Mouse (Mus musculus) retina, adult 2 months (tissue): ENCODE measurements at regions not wholly inside any gene's neighbourhood (a gene's known extent, or its start where the extent isn't known, plus 50 kb on each side); places are given as distances from the start of the nearest gene placed in this dataset.

Source experiments
- DNase-seq: peaks from one replicate; pipeline ENCODE4 v3.0.0-alpha.2; 2012; ENCODE audit warnings: low read depth, low spot score

DNA sequence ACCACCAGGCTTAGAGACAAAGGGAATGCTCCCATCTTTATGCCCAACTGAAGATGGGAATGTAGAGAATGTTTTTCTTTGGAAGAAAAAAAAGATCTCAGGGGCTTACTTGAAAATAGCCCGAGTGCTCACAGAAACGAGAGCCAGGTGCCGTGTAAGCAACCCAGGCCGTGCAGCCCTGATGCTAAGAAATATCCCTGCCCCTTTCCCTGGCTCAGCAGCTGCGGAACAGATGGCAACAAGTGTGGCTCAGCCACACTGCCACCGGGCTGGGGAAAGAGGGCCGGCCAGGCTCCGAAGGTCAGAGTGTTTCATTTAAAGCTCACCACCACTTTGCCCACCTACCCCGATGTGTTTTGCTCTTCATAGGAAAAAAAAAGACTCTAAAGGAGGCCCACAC, 205.7 kb upstream of the Kbtbd8 start:
- no peak for DNase-seq

DNA sequence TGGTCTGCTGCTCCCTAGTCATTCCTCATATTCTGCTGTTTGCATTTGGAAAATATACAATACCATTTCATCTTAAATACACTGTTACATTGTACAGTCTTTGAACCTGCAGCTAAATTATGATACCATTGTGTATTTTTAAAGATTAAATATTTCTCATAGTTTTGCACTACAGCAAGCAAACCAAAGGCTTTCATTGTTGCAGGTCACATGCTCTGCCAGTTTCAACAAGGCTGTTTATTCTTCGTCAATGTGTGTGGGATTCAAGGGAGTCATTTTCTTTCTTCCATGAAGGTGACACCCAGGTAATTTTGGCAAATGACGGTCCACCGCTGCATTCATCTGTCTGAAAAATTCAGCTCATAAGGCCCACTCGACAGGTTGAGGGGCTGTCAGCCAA, 200.9 kb upstream of the Lrig1 start:
- DNase-seq = no peak

DNA sequence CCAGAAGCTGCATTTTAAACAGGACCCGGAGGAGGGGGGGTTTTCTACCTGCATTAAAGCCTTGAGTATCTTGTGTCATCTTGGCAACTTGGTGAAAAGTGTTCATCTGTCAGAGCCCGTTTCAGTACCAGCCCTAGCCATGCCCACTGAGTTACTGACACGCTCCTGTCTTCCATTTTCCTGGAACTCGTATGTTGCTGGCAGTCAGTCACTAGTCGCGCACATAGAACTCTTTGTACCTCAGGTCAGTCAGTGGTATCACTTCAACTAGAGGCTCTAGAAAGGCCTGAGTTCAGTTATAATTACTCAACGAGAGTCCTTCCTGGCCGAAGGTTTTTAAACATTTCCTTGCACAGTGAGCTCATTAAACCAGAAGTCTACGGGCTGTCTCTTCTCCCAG, 198.9 kb upstream of the Lrig1 start:
- no peak for DNase-seq

DNA sequence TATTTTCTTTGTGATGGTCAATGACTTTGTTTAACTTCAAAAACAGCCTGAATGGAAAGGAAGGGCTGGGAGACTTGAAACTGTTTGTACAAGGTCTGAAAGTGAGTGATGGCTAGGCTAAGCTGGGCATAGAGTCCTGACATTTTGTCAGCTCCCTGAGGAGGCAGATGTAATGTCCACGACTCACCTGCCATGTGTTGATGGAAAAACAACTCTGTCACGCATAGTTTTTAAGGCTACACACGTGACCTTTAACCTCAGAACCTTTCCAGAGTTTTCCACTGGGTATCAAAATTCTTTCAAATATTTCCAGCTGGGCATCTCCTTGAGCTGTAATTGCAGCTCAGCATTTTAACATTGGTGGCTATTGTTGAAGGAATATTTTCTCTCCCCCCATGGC, 190.2 kb upstream of the Lrig1 start:
- DNase-seq = no peak

DNA sequence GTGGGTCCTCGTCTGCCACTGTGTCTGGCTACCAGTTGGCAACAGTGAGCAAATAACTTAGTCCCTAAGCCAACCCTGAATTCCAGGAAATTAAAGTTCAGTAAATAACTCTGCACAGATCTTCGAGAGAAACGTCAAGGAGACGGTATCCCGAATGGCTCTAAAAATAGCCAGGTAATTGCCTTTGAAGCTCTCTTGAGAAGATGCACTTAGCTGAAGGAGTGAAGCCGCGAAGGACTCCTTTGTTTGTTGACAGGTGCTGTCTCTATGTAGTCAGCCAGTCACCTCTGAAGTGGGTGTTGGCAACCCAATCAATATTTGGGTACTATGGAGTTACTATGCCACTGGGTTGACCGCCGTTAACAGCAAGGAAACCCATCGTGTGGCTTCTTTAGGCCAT, 189.3 kb upstream of the Lrig1 start:
- DNase-seq = no peak

DNA sequence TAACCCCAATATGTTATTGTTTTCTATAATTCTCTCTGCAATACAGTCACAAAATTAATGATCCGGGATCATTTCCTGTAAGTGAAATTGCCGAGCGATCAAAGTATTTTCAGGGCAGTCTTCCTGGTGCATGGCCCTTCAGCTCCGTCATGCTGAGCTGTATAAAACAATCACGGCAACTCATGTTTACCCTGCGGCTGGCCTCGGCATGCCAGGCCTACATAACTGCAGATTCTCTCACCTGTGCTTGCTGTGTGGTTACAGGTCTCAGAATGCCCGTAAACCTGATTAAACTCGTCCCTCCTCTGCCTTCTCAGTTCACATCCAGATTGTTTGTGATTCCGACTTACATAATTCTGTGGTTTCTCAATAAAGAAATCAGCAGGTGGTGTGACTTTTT, 181.2 kb upstream of the Lrig1 start:
- no peak for DNase-seq

DNA sequence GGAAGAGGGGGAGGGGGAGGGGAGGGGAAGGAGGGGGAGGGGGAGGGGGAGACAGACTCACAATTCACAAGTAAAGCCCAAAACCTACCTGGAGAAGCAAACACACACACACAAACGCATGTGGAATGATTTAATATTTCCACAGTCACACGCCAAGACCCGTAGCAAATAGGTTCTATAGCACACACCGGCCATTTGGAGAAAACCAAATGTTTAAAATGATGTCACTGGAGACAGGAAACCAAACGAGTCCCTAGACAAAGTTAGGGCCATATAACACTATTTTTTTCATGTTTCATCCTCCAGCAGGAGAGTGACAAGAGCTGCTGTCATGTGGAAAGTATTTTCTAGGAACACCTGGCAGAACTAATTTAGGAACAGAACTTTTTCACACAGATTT, 175.9 kb upstream of the Lrig1 start:
- no peak for DNase-seq

DNA sequence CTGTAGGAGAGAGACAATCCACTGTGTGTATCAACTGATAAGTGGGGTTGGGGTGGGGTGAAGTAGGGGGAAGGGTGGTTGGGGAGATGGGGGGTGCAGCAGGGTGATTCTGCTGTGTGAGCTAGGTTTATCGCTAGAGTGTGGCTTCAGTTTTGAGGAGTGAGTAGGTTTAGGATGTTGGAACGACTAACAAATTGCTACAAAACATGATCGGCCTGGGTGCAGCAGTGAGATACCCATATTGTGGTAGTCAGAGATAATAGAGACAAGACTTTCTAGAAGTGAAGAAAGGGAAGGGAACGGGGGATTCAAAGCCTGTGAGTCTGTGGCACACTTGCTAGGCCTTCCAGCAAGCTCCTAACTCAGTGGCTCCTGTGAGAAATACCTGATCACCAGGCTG, 175.1 kb upstream of the Lrig1 start:
- no peak for DNase-seq

DNA sequence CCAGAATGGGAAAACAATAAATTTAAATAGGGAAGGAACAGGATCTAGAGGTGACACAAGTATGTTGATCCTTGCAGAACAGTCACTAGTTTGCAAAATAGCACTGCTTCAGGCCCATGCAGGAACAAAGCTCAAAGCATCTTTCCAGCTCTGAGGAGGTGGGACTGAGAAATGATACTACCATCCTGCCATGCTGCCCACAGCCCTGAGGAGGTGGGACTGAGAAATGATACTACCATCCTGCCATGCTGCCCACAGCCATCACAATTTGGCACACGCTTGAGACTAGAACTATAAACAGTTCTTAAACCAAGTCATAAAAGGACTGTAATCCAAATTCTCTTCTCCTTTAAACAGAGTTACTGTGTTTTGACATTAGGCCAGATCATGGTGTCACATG, 174.5 kb upstream of the Lrig1 start:
- DNase-seq = no peak

DNA sequence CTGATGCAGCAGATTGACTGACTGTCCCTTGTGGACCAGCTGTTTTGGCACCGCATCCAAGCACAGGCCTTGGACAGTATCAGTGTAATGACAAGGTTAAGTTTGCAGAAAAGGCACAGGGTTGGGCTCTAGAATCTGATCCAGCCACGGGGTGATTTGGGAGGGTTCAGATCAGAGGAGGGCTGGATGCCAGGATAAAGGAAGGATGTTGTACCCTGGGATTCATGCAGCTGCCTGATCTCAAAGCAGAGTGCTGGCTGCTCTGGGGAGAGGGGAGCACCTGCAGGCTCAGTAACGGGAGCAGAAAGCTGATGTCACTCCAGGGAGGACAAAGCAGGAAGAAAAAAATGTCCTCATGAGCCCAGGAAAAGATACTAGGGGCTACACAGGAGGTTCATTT, 168.0 kb upstream of the Lrig1 start:
- DNase-seq = no peak

DNA sequence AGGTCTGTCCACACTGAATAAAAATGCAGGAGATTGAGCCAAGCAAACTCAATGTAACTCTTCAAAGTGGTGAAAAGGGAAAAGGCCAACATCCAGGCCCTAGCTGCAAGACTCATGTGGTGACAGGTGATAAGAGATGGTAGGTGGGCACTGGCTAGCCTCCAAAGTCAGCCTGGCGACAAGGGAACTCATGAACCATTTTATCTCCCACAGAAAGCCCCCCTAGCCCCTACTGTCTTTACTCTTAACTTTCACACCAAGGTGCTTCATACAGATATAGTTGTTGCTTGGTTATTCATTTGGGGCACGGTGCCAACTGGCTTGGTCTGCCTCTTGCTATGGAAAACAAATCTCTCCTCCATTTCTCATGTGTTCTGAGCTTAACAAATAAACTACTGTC, 165.5 kb upstream of the Lrig1 start:
- DNase-seq = no peak

DNA sequence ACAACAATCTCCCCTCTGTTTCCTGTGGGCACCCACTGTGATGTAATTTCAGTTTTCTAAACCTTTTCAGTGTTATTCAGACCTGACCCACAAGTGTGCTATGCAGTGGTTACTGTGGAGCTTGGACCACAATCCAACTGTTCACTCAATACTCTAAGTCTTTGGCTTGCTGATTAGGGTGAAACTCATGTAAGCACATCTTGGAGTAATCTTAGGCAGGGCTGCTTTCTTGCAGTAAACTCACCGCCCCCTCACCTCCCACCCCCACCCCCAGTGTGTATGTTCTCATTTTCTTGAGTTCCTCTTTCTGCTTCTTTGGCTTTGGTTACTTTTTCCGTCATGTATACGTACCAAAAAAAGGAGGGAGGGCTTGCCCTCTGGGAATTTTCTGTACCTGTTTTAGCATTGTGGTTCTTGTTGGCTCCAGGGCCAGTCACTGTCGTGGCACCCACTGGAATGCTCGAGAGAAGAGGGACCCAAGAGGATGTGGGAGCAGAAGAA, 158.2 kb upstream of the Lrig1 start:
- no peak for DNase-seq

DNA sequence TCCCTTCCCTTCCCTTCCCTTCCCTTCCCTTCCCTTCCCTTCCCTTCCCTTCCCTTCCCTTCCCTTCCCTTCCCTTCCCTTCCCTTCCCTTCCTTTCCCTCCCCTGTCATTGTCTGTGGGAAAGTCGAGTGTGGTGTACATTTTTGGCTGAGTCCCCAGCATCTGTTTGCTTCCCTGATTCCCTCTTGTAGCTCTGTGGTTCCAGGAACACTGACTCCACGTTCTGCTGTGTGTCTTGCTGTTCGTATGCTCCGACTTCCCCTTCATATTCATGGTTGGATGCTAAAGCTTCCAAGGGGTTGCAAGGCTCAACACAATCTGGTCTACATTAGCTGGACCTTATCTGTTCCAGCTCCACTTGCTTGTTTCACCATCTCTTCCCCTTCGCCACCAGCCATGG, 150.2 kb upstream of the Lrig1 start:
- DNase-seq = no peak

DNA sequence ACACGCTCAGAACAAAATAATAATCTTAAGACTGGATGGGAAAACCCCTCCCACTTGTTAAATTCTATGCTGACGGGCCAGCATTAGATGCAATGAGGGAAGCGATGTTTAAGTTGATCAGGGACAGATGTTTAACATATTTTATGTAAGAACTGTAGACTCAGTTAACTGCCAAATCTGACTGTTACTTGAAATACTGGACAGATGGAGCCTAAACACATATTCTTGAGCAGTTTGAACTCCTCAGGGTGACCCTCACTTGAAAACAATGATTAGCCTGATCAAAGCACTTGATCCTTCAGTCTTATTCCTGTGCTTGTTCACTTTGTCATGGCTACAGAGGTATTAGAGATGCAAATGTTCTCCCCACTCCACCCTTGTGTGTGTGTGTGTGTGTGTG, 149.6 kb upstream of the Lrig1 start:
- no peak for DNase-seq

DNA sequence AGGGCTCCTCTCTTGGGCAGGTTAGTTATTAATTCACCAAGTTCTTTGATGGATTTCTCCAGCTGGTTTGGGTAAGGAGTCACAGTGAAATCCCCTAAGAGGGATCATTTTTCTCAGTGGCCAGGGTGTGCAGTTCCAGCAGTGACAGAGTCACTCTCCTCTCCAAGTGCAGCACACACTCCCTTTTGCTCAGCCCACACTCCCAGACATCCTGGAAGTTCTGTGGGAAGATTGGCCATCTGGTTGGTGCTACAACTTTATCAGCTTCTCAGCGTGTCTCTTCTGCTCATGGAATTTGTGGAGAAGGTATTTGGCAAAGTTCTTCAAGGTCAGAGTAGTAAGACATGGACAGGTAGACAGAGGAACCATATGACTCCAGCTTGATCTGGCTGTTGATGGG, 148.5 kb upstream of the Lrig1 start:
- no peak for DNase-seq

DNA sequence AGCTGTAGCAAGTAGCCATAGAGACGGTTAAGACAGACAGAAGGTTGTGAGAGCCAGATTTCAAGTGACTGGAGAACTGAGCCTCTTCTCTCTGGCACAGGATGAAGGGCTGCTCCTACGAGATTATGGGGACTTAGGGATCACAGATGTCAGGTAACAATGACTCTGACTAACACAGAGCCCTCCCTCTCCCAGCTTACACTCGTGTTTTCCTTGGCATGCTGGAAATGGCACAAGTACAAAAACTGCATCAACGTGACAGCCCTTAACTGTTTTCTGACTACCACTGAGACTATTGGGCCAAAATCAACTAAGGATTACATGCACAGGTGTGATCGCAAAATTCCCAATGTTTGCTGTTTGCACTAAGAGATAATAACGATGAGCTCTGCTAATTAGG, 145.9 kb upstream of the Lrig1 start:
- DNase-seq = no peak

DNA sequence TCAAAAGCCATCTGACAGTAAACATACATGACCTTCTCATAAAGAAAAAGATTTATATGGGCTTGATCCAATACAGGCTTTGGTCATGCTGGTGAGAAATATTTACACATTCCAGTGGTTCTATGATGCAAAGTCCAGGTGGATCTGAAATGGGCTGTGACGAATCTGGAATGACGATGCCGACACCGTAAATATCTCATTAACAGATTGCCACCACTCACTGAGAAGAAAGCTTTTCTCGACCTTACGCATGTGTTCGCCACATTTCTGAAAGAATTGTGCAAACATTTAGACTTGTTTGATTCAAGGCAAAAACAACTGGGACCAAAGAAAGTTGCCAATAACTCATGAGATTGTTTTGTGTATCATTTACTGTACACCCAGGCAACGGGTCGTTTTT, 142.9 kb upstream of the Lrig1 start:
- no peak for DNase-seq

DNA sequence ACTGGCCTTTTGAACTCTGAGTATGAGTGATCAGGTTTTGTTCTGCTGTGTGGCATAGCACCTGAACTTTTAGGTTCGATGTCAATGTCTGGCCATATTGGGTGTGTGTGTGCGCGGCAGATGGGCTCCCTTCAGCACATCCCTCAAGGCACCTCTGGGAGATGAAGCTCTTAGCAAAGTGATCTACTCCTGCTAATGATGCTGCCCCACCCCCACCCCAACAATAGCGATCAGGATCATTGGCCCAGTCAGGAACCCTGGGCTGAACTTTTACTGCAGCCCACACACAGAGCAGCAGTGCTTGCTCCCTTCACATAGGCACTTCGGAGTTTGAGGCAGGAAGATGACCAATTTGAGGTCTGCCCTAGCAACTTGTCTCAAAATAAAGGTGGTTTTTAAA, 141.9 kb upstream of the Lrig1 start:
- no peak for DNase-seq

DNA sequence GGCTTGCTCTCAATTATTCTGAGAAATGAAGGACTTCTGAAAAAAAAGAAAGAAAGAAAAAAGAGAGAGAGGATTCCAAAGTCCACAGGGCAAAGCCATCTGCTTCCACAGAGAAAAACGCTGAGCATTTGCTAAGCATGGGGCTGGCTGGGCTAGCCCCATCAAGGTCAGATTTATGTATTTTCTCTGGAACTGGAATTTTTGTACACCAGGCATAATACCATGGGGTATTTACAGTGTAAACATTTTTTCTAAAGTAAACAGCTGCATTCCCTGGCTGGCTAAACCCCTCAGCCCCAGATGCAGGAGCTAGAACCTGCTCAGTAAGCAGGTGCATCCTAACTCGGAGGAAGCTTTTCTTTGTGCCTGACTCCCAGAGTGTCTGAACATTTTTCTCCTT, 135.8 kb upstream of the Lrig1 start:
- DNase-seq = no peak

DNA sequence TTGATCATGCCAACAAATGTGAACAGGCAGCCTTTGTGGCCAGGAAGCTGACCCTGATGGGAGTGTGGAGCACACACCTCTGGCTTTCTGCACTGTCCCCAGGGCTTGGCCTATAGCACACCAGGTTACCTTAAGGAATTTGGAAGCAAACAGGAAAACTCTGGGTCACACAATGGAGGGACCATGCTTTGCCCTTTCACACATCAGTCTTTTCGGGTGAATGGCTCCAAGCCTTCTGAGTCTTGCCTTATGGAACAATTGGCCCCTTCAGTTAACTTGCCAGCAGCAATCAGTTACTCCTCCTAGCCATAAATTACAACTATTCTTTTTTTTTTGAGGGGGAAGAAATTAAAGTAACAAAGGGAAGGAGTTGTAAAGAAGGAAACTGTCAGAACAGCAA, 134.6 kb upstream of the Lrig1 start:
- no peak for DNase-seq

DNA sequence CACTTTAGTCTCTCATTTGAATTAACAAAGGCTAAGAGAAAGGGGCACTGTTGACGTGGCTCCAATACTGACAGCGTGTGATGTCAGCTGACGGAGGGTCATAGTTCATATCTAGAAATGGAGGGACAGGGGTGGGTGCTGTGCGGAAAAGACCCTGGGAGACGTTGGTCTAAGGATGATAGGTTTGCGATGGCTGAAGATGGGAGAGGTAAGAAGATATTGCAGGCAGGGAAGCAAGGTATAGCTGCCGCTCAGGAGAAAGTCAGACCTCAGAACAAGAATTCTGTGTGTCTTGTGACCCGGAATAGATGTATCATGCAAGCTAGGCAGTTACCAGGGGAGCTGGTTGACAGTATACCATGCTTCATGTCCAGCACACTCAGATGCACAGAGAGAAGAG, 130.8 kb upstream of the Lrig1 start:
- DNase-seq = no peak

DNA sequence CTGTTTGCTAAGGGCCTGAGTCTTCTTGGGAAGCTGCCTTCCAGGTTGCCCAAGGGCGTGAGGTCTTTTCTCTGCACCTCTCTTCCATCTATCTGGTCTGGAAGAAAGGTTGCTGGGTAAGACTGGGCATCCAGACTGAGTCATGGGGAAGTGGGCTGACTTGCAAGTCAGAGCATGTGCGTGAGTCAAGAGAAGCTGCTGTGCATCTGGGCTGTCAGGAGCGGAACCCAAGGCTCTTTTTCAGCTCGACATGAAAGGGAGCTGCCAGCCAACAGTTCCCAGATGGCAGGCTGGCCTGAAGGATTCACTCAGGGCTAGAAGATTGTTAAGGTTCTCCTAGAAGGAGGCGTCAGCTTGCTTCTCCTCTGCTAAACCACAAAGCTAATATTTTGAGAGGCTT, 129.3 kb upstream of the Lrig1 start:
- DNase-seq = no peak

DNA sequence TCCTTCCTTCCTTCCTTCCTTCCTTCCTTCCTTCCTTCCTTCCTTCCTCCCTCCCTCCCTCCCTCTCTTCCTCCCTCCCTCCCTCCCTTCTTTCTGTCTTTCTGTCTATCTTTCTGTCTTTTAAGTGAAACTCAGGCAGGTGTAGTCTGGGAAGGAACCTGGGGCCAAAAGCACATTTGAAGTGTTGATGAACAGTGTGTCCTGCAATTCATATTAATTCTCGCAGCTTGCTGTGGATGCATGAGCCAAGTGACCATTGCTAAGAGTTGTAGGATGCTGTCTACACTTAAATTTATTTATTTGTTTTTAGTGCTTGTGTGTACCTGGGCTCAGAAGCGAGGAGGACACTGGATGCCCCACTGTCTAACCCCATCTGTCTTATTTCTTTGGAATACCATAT, 126.7 kb upstream of the Lrig1 start:
- DNase-seq = peak; percentile 42

DNA sequence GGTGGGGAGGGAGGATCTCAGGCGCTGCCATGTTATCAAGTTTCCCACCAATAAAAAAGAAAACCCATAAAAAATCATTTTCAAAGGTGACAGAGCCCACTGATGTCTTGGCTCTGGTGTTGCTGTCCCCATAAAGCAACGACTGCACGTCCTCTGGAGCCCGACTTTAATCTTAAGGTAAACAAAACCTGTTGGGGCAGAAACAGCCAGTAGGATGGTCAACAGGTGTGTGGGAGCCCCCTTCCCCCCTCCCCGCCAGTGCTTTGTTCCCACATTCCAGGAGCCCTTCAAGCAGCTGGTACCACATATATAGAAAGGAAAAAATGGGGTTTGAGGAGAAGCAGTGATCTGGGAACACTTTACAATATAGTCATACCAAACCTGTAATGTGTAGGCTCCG, 118.3 kb upstream of the Lrig1 start:
- no peak for DNase-seq

DNA sequence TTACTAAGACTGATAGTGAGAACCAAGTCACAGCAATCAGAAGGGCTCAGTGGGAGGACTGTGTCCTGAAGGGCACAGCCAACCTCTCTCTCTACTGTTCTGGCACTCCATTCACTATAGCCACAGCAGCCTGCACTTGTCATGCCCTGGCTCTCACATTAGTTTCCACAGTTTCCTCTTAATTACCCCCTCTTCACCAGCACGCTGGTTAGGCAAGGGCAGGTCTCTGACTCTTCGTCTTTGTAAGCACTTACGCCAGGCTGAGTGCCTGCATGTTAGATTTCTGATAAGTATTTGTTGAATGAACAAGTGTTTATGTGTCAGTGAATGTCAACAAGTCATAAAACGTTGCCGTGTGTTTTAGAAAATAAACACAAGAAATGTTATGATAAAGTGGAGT, 116.2 kb upstream of the Lrig1 start:
- DNase-seq = no peak
